Mouse (Mus musculus): ENCODE data around the gene St3gal5. TPM values are rescaled to one million over a fixed set of nuclear protein-coding genes. Genes with fewer than 3 reads are reported as not detected.

Gene St3gal5
- polyA plus RNA-seq, 2 experiments from 2014 or later = 1.0 to 1.2 TPM

Other genes with a start within 250 kb of the St3gal5 start
- gene Ptcd3, start 188.8 kb upstream of the St3gal5 start, polyA plus RNA-seq (2017; shearing (Covaris generic)) = 10 to 100 TPM; 67.5 to 69.8 TPM
- gene Polr1a, start 188.5 kb upstream of the St3gal5 start, polyA plus RNA-seq (2017; shearing (Covaris generic)) = 10 to 100 TPM; 17.5 to 24.8 TPM
- not detected for gene Atoh8, start 138.0 kb downstream of the St3gal5 start, polyA plus RNA-seq (2017; shearing (Covaris generic))
- not detected for gene Sftpb, start 207.0 kb downstream of the St3gal5 start, polyA plus RNA-seq (2017; shearing (Covaris generic))
- gene Usp39, start 247.6 kb downstream of the St3gal5 start, polyA plus RNA-seq (2017; shearing (Covaris generic)) = 10 to 100 TPM; 21.3 to 26.5 TPM
- 10 to 100 TPM; 18.1 to 20.8 TPM for gene 0610030E20Rik, start 249.7 kb downstream of the St3gal5 start, polyA plus RNA-seq (2017; shearing (Covaris generic))

Data from activated CD4-positive, CD25-positive, alpha-beta regulatory T cell, adult 4 months (primary cell).